Mouse (Mus musculus): ENCODE results near the gene Flvcr2.

DNA sequence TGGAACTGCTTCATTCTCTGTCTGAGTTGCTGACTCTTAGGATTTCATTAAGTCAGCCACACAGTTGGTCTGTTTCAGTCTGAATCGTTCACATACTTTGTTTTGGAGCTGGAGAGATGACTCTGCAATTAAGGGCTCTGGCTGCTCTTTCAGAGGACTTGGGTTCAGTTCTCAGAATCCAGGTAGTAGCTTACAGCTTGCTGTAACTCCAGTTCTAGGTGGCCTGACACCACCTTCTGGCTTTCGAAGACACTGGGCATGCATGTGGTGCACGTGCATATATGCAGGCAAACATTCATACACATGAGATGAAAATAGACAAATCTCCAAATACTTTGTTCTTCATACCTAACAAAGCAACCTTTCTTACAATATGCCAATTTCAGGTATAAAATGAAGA is 83.5 kb downstream of the Flvcr2 start:
- TF ChIP-seq POLR2A (IDR thresholded peaks at IDR 0.05; ENCODE audit: insufficient read length, low read depth) (no peak), TCF12 (IDR thresholded peaks at IDR 0.05; ENCODE audit: insufficient read depth, poor library complexity, severe bottlenecking) (no peak), POLR2AphosphoS2 (IDR thresholded peaks at IDR 0.05; ENCODE audit: insufficient read length, low read depth) (no peak), USF1 (IDR thresholded peaks at IDR 0.05; ENCODE audit: low read depth) (no peak)
